Mouse (Mus musculus) small intestine, adult 2 months (tissue): ENCODE measurements around the gene Lrrc66.

Source experiments
- CTCF ChIP-seq: fragments of 200-500 bp; IDR thresholded peaks from 2 replicates; pipeline ENCODE4 v1.5.1; 2012; ENCODE audit warnings: low read depth, mild to moderate bottlenecking, control low read depth, inconsistent platforms, low read length, moderate library complexity, mixed read lengths; ENCODE audit not compliant: insufficient replicate concordance, insufficient read length; ENCODE audit errors: extremely low read depth
- POLR2A ChIP-seq: fragments of 200-500 bp; IDR thresholded peaks from 2 replicates; pipeline ENCODE4 v1.6.1; 2012; ENCODE audit warnings: low read depth, mild to moderate bottlenecking, control low read depth, inconsistent platforms, low read length, moderate library complexity

GRCm38 (mm10) chr5:73632291-73632690, at the start of gene Lrrc66:
- no peak for TF ChIP-seq CTCF
- no peak for TF ChIP-seq POLR2A
